Mouse (Mus musculus) lung, postnatal 36 days (tissue): Measurements from ENCODE around the gene Ndufb10.
A peak's percentile ranks its signal among the peaks of the same experiment; 100 is the strongest.
"Not testable (repeated sequence)": the region's sequence is repeated elsewhere in the genome, so short reads cannot be mapped to it uniquely, and the experiment has no call there.

Experiments
- DNase-seq: peaks from one replicate; pipeline ENCODE4 v3.0.0; 2022; ENCODE audit warnings: mixed read lengths

Ndufb10 gene

GRCm38 (mm10) chr17:24733434-24734050 is 9.3 kb upstream of the Ndufb10 start:
- DNase-seq: no peak

DNA sequence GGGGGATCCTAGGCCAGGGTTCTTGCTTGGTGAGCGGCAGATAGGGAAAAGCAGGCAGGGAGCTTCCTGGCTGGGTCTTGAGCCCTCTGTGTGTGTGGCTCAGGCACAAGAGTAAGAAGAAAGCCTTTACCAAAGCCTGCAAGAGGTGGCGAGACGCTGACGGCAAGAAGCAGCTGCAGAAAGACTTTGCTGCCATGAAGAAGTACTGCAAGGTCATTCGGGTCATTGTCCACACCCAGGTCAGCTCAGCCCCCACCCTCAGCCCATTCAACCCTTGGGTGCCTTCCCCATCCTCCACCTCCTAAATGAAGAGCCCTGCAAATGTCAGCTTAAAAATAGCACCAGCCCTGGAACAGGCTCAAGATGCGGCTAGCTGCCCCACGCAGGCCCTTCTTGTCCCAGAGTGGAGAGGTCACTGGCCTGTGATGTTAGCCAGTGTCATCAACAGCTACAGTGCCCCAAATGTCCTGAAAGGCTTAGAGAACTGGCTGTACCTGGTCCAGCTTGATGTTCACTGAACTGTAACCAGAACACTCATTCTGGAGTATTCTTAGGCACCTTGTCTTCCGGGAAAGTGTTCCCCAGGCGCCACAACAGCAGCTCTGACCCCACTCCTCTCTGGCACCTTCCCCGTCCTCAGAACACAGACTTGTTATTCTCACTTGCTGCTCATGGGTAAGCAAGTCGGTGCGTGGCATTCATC is 8.1 kb upstream of the Ndufb10 start:
- DNase-seq: no peak

GRCm38 (mm10) chr17:24730787-24731186 is 6.5 kb upstream of the Ndufb10 start:
- DNase-seq: no peak

DNA sequence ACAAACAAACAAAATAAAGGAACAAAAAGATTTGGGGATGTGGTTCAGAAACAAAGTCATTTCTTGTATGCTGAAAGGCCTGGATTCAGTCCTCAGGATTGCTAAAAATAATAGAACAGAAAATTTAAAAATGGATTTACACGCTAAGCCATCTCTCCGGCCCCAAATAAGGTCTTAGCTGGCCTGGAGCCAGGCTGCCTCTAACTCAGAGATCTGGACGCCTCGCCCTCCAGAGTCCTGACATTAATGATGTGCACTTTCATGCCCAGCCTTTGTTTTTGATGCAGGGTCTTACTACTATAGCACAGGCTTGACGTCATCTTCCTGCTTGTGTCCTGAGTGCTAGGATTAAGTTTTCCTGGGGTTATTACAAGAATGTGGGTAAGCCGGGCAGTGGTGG is 4.8 kb upstream of the Ndufb10 start:
- DNase-seq: no peak

DNA sequence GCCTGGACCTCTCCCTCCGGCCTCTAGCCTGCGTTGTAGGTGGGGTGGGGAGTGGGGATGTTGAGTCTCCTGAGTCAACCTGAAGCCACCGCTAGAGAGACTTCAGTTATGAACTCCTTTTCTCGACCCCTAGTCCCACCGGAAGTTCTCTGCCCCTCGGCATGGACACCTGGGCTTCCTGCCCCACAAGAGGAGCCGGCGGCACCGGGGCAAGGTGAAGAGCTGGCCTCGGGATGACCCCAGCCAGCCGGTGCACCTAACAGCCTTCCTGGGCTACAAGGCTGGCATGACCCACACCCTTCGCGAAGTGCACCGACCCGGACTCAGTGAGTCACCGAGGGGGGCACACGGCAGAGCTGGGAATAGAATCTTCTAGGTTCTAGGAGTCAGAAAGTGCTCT is 3.9 kb upstream of the Ndufb10 start:
- DNase-seq: no peak

DNA sequence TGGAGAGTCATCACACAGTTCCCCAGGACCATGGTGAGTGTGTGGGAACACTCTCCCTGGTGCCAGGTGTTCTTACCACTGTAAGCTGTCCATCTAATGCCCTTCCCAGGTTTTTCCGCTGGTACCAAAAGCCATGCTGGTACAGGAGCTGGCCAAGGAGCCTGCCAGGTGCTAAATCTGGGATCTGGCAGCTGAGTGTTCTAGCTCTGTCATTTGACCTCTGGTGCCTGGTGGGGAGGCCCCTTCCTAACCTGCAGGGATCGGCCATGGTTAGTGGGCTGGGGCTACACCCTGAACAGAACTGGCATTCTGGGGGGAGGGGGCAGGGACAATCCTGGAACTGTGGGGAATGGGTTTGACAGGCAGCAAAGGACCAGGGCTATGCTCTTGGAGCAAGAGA is 3.3 kb upstream of the Ndufb10 start, which contains the start of gene Rpl3l:
Gene Rpl3l, plus strand, starts transcription at position 203 of the 400 bp plus-strand sequence.
- no peak for DNase-seq

- no peak for DNase-seq
Measured at GRCm38 (mm10) chr17:24725637-24726390, 1.5 kb upstream of the Ndufb10 start.

DNA sequence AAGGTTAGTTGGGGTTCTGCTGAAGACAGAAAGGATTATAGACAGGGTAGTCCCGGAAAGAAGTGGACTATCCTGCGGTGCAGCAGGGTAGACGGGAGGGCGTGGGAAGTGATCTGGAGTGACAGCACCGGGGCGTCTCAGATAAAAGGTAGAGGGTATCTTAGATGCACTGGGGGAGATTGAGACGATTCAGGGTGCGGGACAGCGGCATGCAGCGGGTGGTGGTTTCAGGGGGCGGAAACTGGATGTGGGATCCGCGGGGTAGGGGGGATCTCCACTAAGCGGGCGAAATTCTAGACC is 447 bp downstream of the Ndufb10 start:
- DNase-seq: no peak

GRCm38 (mm10) chr17:24723122-24723880 is 977 bp downstream of the Ndufb10 start:
- DNase-seq: no peak

DNA sequence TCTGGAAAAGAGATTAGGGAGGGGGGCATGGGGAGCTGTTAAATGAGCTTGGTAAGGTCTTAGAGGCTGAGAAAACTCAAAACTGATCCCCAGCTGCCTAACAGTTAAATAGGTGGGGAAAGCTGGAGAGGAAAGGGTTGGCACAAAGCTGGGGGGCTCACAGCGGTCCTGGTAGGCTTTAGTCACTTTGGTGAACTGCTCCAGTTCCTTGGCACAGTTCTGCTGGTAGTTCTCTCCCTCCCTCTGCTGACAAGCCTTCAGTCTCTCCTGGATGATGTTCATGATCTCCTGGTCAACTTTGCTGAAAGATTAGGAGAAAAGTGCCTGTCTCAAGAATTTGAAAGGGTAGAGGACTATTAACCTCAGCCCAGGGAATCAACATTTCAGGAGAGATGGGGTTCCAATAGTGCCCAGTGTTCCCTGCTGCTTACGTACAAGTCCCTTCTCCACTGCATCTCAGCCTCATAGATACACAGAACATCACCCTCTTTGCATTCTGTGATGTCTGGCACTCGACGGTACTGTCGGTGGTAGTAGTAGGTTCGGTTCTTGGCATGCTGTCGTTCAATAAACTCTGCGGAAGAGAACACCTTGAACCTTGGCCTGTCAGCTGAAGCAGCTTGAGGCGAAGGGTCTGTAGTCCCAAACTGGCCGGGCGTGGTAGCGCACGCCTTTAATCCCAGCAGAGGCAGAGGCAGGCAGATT is 1.9 kb downstream of the Ndufb10 start:
- no peak for DNase-seq

GRCm38 (mm10) chr17:24721383-24721955 is 2.8 kb downstream of the Ndufb10 start:
- DNase-seq: not testable (repeated sequence)

- not testable (repeated sequence) for DNase-seq
Measured at GRCm38 (mm10) chr17:24720616-24721015, 3.7 kb downstream of the Ndufb10 start.

DNA sequence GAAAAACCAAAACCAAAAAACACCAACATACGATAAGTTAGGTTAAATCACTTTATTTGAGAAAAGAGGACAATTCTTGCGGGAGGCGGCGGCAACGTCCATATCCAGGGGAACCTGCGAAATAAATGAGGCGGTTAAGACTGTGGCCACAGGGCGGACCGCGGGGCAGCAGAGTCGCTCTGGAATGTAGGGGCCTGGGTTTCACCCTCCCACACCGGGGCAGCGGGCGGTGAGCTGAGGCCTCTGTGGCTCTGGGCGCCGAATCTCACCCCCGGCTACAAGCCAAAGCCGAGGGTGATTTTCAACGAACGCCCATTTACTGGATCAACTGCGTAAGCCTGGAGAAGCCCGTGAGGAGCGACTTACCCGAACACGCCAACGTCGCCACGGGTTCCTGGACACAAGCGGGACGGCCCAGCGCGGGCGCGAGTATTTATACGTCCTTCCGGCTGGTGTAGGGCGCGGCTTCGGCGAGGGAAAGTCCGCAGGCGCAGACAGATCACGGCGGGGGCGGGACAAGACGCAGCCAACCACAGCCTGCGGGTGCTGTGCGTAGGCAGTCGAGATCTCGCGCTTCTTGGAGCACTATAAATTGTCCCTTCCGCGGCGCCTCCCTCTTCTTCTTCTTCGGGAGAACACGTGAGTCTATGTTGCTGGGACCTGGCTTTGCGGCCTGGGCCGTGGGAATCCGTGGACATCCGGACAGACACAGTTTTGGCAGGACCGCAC is 4.6 kb downstream of the Ndufb10 start:
- DNase-seq: peak; percentile 99

DNA sequence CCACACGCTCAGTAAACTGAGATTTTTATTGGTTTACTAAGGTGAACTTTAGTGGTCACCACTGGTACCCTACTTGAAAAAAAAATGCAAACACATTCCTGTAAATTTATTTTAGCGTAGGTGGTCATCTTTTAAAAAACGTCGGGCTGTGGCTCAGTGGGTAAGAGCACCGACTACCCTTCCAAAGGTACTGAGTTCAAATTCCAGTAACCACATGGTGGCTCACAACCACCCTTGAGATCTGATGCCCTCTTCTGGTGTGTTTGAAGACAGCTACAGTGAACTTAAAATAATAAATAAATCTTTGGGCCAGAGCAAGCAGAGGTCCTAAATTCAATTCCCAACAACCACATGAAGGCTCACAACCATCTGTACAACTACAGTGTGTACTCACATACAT is 5.3 kb downstream of the Ndufb10 start:
- not testable (repeated sequence) for DNase-seq

GRCm38 (mm10) chr17:24717943-24718342 is 6.3 kb downstream of the Ndufb10 start, which contains the start of the genes Rnf151 and Rps2:
TSS of gene Rnf151 (minus strand) at chr17:24718063.
TSS of gene Rps2 (plus strand) at chr17:24718116.
- no peak for DNase-seq

- DNase-seq: no peak
Measured at GRCm38 (mm10) chr17:24716166-24716682, 8.1 kb downstream of the Ndufb10 start.

DNA sequence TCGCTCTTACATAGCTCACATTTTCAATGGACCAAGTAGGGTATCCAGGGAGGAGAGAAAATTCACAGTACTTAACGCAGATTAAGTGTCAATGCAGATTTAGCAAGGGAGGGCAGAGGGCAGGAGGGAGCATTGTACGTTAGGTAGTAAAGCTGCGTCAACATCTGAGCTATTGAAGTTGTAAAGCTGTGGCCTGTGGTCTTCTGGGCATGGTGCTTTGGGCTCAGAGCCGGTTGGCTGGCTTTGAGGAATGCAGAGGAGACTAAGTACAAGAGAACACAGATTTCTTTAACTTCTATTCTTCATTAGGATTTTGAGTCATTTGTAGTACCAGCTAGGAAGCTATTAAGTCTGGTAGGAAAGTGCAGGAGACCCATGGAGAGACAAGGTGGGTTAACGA is 8.7 kb downstream of the Ndufb10 start:
- no peak for DNase-seq

- peak; percentile 55 for DNase-seq
Measured at GRCm38 (mm10) chr17:24708646-24709045, 15.6 kb downstream of the Ndufb10 start.

DNA sequence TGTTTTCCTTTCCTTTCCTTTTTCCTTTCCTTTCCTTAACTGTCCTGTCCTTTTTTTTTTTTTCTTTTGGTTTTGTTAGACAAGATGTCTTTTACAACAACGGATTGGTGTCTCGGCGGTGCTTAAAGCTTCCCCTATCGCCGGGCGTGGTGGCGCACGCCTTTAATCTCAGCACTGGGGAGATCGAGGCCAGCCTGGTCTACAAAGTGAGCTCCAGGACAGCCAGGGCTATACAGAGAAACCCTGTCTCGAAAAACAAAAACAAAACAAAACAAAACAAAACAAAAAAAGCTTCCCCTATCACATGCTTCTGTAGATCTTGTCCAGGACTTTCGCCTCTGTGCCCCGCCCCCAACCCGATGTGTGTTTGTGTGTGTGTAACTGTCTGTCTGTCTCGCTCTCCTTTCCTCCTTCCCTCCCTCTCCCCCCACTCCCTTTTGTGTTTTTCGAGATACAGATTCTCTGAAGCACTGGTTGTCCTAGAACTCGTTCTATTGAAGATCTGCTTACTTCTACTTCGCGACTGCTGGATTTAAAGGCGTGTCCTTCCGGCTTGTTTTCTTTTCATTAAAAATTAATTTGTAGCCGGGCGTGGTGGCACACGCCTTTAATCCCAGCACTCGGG is 16.4 kb downstream of the Ndufb10 start:
- peak; percentile 15 for DNase-seq

DNA sequence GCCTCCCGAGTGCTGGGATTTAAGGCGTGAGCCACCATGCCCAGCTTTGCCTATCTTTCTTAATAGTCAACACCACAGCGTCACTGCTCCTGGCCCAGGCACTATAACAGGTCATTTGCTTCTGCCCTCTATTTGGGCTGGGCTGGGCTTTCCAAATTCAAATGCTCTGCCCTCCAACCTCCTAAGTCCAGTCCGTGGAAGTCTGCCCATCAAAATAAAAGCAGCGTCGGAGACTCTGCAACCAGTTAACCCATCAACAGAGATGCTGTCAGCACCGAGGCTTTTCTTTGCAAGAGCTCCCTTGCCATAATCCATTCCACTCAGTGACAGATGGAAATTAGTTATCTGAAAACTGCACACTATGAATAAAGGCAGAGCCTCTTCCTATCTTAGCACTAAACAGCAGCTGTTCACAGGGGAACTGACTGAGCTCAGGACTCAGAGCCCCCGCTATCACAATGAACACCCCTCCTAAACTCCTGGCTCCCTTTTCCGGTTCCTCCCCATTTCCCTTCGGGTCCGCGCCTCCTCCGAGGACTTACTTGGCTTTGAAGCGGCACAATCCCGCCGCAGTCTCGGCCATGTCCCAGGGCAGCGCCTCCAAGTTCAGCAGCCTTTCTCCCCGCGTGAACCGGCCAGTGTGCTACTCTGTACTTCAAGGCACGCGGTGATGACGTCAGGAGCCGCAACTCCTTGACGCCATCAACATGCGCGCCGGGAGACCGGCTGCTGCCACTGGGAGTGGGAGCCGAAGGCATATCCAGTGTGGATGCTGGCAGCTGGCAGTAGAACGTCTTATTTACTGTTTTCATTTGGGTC is 17.1 kb downstream of the Ndufb10 start, which contains the start of gene Tbl3:
Gene Tbl3, minus strand, starts transcription at position 679 of the 819 bp plus-strand sequence.
- DNase-seq: peak; percentile 98
